Mouse (Mus musculus) testis, postnatal 10 days (tissue): Measurements from ENCODE around the gene Fancb.

Source experiments
- DNase-seq: peaks from one replicate; pipeline ENCODE4 v3.0.0; 2021; ENCODE audit warnings: low spot score

Fancb gene

DNA sequence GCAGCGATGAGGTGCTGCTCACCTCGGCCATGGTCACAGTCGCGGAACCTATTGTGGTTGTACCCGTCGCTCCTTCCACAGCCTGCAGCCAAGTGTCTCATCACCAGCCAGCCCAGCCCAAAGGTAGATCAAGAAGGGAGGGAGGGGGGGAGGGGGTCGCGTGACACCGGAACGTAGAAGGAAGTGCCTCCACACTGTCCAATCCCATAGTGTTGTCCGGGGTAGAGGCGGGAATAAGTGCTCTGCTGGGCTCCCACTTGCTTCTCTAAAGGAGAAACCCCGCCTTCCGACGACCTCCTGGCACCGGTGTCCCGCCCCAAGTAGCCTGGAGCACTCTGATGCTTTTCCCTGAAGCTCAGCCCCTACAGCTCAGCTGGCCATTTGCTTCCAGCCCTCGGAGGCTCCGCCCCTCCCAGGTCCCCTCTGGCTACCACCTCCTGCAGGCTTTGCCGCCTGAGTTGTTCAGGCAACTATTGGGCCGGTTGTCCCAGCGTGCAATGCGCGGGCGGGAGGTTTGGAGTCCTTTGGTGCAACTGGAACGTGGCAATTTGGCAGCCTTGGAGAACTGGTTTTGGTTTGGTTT, at the start of gene Fancb, which contains the start of gene Mospd2:
Gene Fancb (plus strand): TSS at position 400 of the 583 bp plus-strand sequence.
Gene Mospd2 (minus strand): TSS at position 183 of the 583 bp plus-strand sequence.
- peak; percentile 81 for DNase-seq

DNA sequence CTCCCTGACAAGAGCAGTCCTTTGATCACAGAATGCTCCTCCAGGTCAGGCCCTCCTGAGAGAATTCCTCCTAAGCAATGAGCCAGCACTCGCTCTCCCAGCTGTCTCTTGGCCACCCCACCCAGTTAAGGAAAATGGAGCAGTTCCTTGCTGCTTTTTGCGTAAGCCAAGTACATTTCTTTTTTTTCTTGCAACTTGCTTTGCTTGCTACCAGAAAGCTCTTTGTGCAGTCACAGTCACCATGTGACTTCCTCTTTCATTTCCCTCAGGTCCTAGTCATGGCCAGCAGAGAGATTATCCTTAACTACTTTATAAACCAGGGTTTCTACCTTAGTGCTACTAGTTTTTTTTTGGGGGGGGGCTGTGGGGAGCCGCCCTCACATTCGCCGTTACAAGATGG, 38.9 kb upstream of the Fancb start:
- no peak for DNase-seq

DNA sequence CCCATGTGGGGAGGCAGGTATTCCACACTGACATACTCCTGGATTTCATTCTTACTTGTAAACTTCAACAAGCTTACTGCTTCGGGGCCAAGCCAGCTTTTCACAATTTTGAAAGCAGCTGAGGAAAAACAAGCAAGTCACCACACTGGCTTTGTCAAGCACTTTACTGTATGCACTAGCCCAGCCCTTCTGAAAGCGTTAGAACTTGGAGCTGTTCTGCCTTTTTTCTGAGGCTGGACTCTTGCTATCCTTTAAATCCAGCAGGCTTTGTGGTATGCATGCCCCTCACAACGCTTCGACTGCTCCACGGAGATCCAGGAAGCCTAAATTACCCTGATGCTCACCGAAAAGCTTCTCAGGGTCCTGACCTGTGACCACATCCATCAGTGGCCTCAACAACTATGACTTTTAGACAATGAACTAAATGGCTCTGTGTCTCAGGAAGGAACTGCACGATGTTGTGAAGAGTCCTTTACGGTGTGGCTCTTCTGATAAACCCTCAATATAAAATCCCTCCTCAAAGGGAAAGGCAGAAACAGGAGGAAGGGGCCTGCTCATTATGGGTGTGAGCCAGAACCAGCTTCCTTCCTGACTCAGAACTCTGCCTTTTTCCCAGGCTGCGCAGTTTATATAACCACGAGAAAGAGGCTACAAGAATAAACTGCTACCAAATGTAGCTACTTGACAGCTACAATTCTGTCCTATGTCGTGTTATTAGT, 28.4 kb upstream of the Fancb start:
- no peak for DNase-seq

DNA sequence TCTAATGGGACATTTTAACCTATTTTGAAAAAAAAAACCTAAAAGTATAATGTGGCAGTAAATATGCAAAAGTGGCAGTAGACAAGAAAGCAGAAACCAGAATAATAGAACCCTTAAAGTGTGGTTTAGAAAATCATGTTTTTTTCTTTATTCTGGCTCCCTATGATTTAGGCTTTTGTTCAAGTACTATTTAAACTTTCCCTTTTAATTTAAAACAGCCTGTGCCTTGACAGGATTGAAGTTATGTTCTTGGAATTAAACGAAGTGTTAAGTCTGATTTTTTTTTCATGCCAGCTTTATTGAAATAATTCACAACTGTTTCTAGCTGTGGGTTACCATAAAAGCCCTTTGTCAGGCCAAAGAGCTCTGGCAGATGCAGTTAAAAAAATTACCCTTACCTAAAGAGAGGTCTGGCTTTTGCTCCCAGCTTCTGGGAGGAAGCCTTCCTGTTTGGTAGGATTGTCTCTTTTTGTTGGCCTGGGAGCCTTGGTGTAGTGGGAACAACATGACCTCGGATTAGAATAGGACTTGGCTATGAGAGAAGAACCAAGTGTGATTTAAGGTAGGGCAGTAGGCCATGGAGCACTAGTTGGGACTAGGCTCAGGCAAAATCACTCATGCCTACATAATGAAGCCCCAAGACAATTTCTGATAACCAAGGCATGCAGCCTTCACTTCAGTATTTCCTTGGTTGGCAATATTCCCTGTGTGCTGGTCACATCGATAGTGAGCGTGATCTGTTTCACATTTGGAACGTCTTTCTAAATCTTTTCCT, 27.6 kb upstream of the Fancb start:
- DNase-seq, result no peak

DNA sequence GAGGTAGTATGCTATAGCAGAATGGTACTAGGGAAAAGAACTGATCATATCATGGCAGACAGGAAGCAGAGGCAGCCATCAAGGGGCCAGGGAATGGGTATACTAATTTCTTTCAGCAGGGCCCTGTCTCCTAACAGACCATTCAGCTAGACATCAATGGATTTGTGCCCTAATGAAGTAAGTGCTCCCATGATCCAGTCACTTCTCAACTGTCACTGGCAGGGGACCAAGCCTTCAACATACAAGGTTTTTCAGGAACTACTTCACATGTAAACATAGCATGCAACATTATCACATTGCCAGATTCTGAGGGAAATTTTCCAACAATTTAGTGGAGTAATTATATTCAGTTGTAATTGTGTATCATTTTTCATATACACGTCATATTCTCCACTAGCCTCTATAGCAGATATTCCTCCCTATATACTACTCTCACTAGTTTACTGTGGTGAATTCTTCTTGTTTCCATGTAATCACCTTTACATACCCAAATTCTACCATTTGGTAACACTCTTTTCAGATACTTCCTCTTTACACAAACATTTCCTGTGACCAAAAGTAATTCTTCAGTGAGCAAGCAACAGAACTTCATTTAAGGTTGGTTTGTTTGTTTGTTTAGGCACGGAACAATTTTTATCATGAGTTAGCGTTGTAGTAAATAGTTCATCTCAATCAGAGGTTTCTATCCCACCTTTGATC, 14.5 kb upstream of the Fancb start:
- DNase-seq, result no peak

DNA sequence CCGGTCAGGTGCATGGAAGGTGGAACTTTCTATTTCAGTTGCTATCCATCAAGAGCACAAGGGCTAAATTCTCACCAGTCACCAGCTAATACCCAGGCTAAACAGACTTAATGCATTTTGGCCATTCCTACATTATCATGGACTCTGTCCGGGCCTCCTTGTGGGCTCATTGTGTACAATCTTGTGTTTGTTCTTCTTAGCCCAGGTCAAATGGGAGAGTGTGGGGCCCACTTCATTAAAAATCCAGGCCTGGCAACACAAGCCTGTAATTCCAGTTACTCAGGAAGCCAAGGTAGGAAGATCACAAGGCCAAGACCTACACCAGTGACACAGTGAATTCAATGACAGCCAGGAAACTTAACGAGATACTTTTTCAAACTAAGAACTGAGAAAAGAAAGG, 9.2 kb upstream of the Fancb start:
- no peak for DNase-seq

DNA sequence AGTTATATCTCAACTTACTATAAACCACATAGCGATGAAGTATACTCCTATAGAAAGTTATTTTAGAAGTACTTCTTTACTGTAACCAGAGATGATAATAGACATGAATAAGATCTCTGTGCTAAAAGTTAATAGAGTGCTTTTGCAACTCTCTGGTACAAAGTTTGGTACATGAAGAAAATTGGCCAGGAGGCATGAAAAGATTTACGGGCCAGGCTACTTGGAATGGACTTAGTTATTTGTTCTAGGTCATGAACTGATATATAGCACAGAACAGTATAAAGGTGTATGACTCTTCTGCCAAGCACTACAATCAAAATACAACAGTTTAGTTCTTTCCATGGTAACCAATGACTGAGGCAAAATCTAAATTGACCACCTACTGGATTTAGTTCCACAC, 1.5 kb upstream of the Fancb start:
- DNase-seq, result no peak

DNA sequence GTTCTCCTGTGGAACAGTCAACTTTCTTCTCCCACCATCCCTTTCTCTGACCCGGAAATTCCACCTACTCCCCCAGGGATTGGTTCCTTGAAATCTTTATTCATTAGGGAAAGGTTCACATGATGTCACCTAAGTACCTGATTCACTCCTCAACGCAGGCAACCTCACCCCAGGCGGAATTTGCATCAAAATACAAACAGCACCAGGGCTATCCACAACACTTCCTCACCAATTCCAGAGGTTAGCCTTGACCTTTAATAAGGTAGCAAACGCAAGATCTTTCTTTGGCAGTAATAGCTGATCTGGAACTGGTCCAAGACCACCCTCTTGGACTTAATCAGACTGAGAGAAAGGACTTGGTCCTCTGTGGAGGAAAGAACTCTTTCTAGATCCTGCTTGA, 22.7 kb downstream of the Fancb start:
- no peak for DNase-seq

DNA sequence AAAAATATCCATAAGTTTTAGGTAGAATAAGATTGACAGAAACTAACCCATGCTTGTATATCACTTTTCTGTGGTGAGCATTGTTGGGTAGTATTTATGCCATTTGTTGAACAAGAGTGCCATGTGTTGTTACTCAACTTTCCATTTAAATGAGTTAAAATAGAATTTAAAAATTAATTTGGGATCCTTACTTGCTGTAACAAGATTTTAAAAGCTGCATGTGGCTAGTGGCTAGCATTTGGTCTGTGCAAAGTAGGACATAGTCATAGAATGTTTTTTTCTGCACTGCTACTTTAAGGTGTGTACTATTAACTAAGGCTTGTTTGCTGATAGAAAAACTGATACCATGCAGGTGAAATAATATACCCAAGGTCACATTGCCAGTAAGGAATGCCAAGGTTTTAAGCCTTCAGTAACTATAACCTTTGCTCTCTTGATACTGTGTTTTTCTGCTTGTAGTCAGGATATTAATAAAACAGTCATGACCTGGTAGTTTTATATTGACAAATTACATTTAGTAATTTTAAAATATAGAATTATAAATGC, 24.5 kb downstream of the Fancb start, which contains the start of gene Gm17604:
Gene Gm17604 (minus strand): TSS at position 51 of the 546 bp plus-strand sequence.
- DNase-seq, result no peak
